Mouse (Mus musculus) brain, embryonic 14.5 days (tissue): ENCODE data around the gene Sipa1l2.

Experiments
- CTCF ChIP-seq: fragments of 200-500 bp; IDR thresholded peaks from 2 replicates; pipeline ENCODE4 v1.5.1; 2012; ENCODE audit warnings: inconsistent platforms, mild to moderate bottlenecking, moderate library complexity, borderline replicate concordance; ENCODE audit not compliant: insufficient read depth, insufficient read length; ENCODE audit errors: extremely low read depth
- POLR2A ChIP-seq: fragments of 200-500 bp; IDR thresholded peaks from 2 replicates; pipeline ENCODE4 v1.6.1; 2012; ENCODE audit warnings: mild to moderate bottlenecking, inconsistent platforms, borderline replicate concordance; ENCODE audit not compliant: poor library complexity, insufficient read depth, insufficient read length, severe bottlenecking; ENCODE audit errors: extremely low read depth

DNA sequence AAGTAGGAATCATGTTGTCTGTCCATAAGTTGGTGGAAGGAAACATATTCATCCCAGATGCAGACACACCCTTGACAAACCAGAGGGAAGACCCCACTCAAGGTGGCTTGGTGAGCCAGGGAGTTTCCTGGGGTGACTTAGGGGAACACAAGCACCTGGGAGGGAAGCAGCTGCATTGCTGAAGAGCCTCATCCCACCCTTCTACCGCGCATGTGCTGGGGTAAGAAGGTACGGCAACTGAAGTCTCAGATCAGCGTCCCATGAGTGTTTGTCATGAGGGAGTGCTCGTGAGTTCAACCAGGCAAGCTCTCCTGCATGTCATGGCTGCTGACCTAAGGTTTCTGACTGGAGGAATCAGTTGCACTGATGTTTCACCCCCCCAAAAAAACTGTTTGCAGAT is 138.8 kb downstream of the Sipa1l2 start:
- no peak for TF ChIP-seq CTCF
- TF ChIP-seq POLR2A: no peak
